In the genomic region with DNA sequence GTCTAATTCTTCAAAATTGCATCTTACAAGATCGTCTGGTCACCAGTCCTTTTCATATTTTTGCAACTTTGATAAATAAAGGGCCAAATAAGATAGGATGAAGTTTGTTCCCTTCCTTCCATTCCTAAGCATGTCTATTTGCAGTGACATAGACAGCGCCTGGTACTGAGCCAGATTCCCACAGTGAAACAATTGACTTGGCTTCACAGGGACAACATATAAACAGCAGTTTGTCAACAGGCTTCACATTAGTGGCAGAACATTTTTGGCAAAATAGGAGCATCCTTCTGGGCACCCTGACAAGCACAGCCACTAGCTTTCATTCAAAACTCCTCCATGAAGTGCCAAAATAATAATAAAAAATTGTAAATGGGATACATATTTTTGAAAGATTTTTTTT, we compare ENCODE assay signal across 25 mouse cellular contexts.
DNase-seq lines count a peak whose midpoint lies in the region; ATAC-seq lines count a peak whose summit lies in the region.
"Had no signal": no experiment of that assay in that cellular context is flagged by ENCODE, and none has a peak within 500 bp of the region (broad histone marks: within the 10 kb centered on the region; RNA-seq: fewer than 3 reads in every experiment).

No protein-coding gene starts in this region.

- no peak overlapping the region for H3K9ac ChIP-seq in hindbrain, embryonic 14.5 days
- no peak overlapping the region for H3K9ac ChIP-seq in hindbrain, embryonic 16.5 days (ENCODE audit: low read depth, low read length)
- H3K9ac ChIP-seq in midbrain, embryonic 14.5 days (replicated peaks; ENCODE audit: low read length), result no peak overlapping the region
- H3K9ac ChIP-seq: embryonic facial prominence, embryonic 13.5 days; heart, embryonic 13.5 days; hindbrain, embryonic 12.5 days; limb, embryonic 13.5 days; liver, embryonic 13.5 days had no signal

- no peak overlapping the region for H3K27ac ChIP-seq in hindbrain, embryonic 14.5 days
- no peak overlapping the region for H3K27ac ChIP-seq in hindbrain, embryonic 16.5 days (ENCODE audit: low read depth, low read length)
- H3K27ac ChIP-seq in midbrain, embryonic 14.5 days (replicated peaks; ENCODE audit: low read depth, low read length), result no peak overlapping the region
- no peak overlapping the region for H3K27ac ChIP-seq in midbrain, embryonic 10.5 days (replicated peaks)
- H3K27ac ChIP-seq: embryonic facial prominence, embryonic 13.5 days; heart, adult 2 months; heart, embryonic 13.5 days; hindbrain, embryonic 12.5 days; limb, embryonic 13.5 days; liver, embryonic 13.5 days had no signal

- no peaks in the 10 kb centered on the region for H3K36me3 ChIP-seq in hindbrain, embryonic 14.5 days (replicated peaks; ENCODE audit: control insufficient read depth, insufficient read depth)
- no peaks in the 10 kb centered on the region for H3K36me3 ChIP-seq in hindbrain, embryonic 16.5 days (ENCODE audit: control insufficient read depth, insufficient read depth, low read length)
- H3K36me3 ChIP-seq in midbrain, embryonic 14.5 days (ENCODE audit: control insufficient read depth, insufficient read depth, low read length), result no peaks in the 10 kb centered on the region
- no peaks in the 10 kb centered on the region for H3K36me3 ChIP-seq in midbrain, embryonic 10.5 days
- H3K36me3 ChIP-seq: embryonic facial prominence, embryonic 13.5 days; heart, embryonic 13.5 days; hindbrain, embryonic 12.5 days; limb, embryonic 13.5 days; liver, embryonic 13.5 days had no signal

- H3K4me2 ChIP-seq in hindbrain, embryonic 14.5 days (replicated peaks), result no peak overlapping the region
- no peak overlapping the region for H3K4me2 ChIP-seq in hindbrain, embryonic 16.5 days (ENCODE audit: low read length)
- H3K4me2 ChIP-seq in midbrain, embryonic 14.5 days (ENCODE audit: low read length), result no peak overlapping the region
- H3K4me2 ChIP-seq: embryonic facial prominence, embryonic 13.5 days; heart, embryonic 13.5 days; hindbrain, embryonic 12.5 days; limb, embryonic 13.5 days; liver, embryonic 13.5 days had no signal

- peak; percentile 23 to 54 for DNase-seq in cerebellum, postnatal 25 days
- peak; percentile 69 for DNase-seq in hindbrain, embryonic 14.5 days (ENCODE audit: low spot score)
- DNase-seq in midbrain, embryonic 14.5 days, result peak; percentile 8
- no peak for DNase-seq in midbrain, embryonic 10.5 days (ENCODE audit: low spot score)
- DNase-seq in brain, embryonic 18.5 days (ENCODE audit: low read depth, low spot score), result peak; percentile 28
- DNase-seq: adrenal gland, postnatal 14 days; gastrocnemius, postnatal 36 days; heart, adult 2 months; heart, postnatal 14 days; kidney, adult 9 months; kidney, postnatal 14 days; liver, embryonic 13.5 days; lung, adult 2 months; right cerebral cortex, adult 18-20 months; spleen, adult 18-20 months had no signal

- H3K27me3 ChIP-seq in hindbrain, embryonic 14.5 days (ENCODE audit: control insufficient read depth, insufficient read depth, low read length), result no peaks in the 10 kb centered on the region
- no peaks in the 10 kb centered on the region for H3K27me3 ChIP-seq in hindbrain, embryonic 16.5 days (replicated peaks; ENCODE audit: control insufficient read depth, insufficient read depth, low read length)
- no peaks in the 10 kb centered on the region for H3K27me3 ChIP-seq in midbrain, embryonic 14.5 days (ENCODE audit: control insufficient read depth, insufficient read depth, low read length)
- H3K27me3 ChIP-seq in midbrain, embryonic 10.5 days (ENCODE audit: low read depth, poor library complexity, severe bottlenecking), result no peaks in the 10 kb centered on the region
- H3K27me3 ChIP-seq: embryonic facial prominence, embryonic 13.5 days; heart, embryonic 13.5 days; hindbrain, embryonic 12.5 days; limb, embryonic 13.5 days; liver, embryonic 13.5 days; megakaryocyte, embryonic 14.5 days had no signal

- WGBS in hindbrain, embryonic 14.5 days, result 83% methylated on average over 2 of the region's 2 CpGs
- 73% methylated on average over 2 of the region's 2 CpGs for WGBS in hindbrain, embryonic 16.5 days
- WGBS in midbrain, embryonic 14.5 days, result 93% methylated on average over 2 of the region's 2 CpGs
- WGBS in midbrain, embryonic 10.5 days, result 86% methylated on average over 2 of the region's 2 CpGs

- H3K4me3 ChIP-seq in hindbrain, embryonic 14.5 days (replicated peaks; ENCODE audit: low read length), result no peak overlapping the region
- no peak overlapping the region for H3K4me3 ChIP-seq in hindbrain, embryonic 16.5 days (ENCODE audit: low read length)
- no peak overlapping the region for H3K4me3 ChIP-seq in midbrain, embryonic 14.5 days (replicated peaks; ENCODE audit: low read depth, low read length)
- no peak overlapping the region for H3K4me3 ChIP-seq in midbrain, embryonic 10.5 days
- H3K4me3 ChIP-seq: embryonic facial prominence, embryonic 13.5 days; heart, adult 2 months; heart, embryonic 13.5 days; hindbrain, embryonic 12.5 days; limb, embryonic 13.5 days; liver, embryonic 13.5 days; megakaryocyte, embryonic 14.5 days had no signal

- no peaks in the 10 kb centered on the region for H3K9me3 ChIP-seq in hindbrain, embryonic 14.5 days (ENCODE audit: control insufficient read depth, low read length)
- no peaks in the 10 kb centered on the region for H3K9me3 ChIP-seq in hindbrain, embryonic 16.5 days (ENCODE audit: control insufficient read depth, low read length)
- H3K9me3 ChIP-seq in midbrain, embryonic 14.5 days (ENCODE audit: control insufficient read depth, low read length), result no peaks in the 10 kb centered on the region
- no peaks in the 10 kb centered on the region for H3K9me3 ChIP-seq in midbrain, embryonic 10.5 days (replicated peaks)
- H3K9me3 ChIP-seq: embryonic facial prominence, embryonic 13.5 days; heart, embryonic 13.5 days; hindbrain, embryonic 12.5 days; limb, embryonic 13.5 days; liver, embryonic 13.5 days had no signal

- no peak for ATAC-seq in cerebellum, adult (ENCODE audit: insufficient number of reproducible peaks, low FRiP score, low TSS enrichment)
- ATAC-seq in hindbrain, embryonic 14.5 days (ENCODE audit: low FRiP score), result no peak
- no peak for ATAC-seq in hindbrain, embryonic 16.5 days
- ATAC-seq in midbrain, embryonic 14.5 days (ENCODE audit: low FRiP score, low TSS enrichment), result no peak
- ATAC-seq: CD4-positive, CD25-positive, alpha-beta regulatory T cell, adult 4 months; intestine, embryonic 16.5 days; midbrain, embryonic 16.5 days had no signal

- no peaks in the 10 kb centered on the region for H3K4me1 ChIP-seq in hindbrain, embryonic 14.5 days (replicated peaks; ENCODE audit: control insufficient read depth, insufficient read depth, low read length)
- H3K4me1 ChIP-seq in hindbrain, embryonic 16.5 days (ENCODE audit: control insufficient read depth, insufficient read depth, low read depth, low read length), result no peaks in the 10 kb centered on the region
- H3K4me1 ChIP-seq in midbrain, embryonic 14.5 days (ENCODE audit: control insufficient read depth, insufficient read depth, low read length), result no peaks in the 10 kb centered on the region
- no peaks in the 10 kb centered on the region for H3K4me1 ChIP-seq in midbrain, embryonic 10.5 days
- H3K4me1 ChIP-seq: embryonic facial prominence, embryonic 13.5 days; heart, embryonic 13.5 days; hindbrain, embryonic 12.5 days; limb, embryonic 13.5 days; liver, embryonic 13.5 days; megakaryocyte, embryonic 14.5 days had no signal
